Mouse (Mus musculus) liver, postnatal 0 days (tissue): ENCODE measurements around the gene Npas1. TPM values are rescaled to one million over a fixed set of nuclear protein-coding genes. Genes with fewer than 3 reads are reported as not detected.
A peak's percentile ranks its signal among the peaks of the same experiment; 100 is the strongest.

ENCODE experiments used
- ATAC-seq: fragments of 200-750 bp; cut with Nextera tagmentation; 2 replicates; pipeline ENCODE4 v1.8.0; 2017; ENCODE audit warnings: mild to moderate bottlenecking, moderate library complexity
- DNase-seq: peaks from one replicate; pipeline ENCODE4 v3.0.0-alpha.2; 2016
- H3K27ac ChIP-seq: fragments of 300-500 bp; sonication (generic); 2 replicates; pipeline ENCODE4 v1.5.1; 2014; ENCODE audit warnings: antibody characterized with exemption, moderate library complexity, mild to moderate bottlenecking, low read depth
- H3K27me3 ChIP-seq: fragments of 300-500 bp; sonication (generic); 2 replicates; pipeline ENCODE4 v1.6.1; 2014; ENCODE audit warnings: low read length, control low read depth, mixed read lengths; ENCODE audit not compliant: insufficient read depth
- H3K36me3 ChIP-seq: fragments of 300-500 bp; sonication (generic); replicated peaks from 2 replicates; pipeline ENCODE4 v1.6.1; 2014; ENCODE audit warnings: mild to moderate bottlenecking, control low read depth, low read length, moderate library complexity, mixed read lengths; ENCODE audit not compliant: insufficient read depth
- H3K4me1 ChIP-seq: fragments of 300-500 bp; sonication (generic); 2 replicates; pipeline ENCODE4 v1.6.1; 2014; ENCODE audit warnings: antibody characterized with exemption, mild to moderate bottlenecking, control low read depth; ENCODE audit not compliant: insufficient read depth
- H3K4me2 ChIP-seq: fragments of 300-500 bp; sonication (generic); 2 replicates; pipeline ENCODE4 v1.6.1; 2014; ENCODE audit warnings: low read depth, mild to moderate bottlenecking, low read length, moderate library complexity, mixed read lengths
- H3K4me3 ChIP-seq: fragments of 300-500 bp; sonication (generic); 2 replicates; pipeline ENCODE4 v1.5.1; 2014; ENCODE audit warnings: low read depth, low read length
- H3K9ac ChIP-seq: fragments of 300-500 bp; sonication (generic); replicated peaks from 2 replicates; pipeline ENCODE4 v1.6.1; 2014; ENCODE audit warnings: mild to moderate bottlenecking, moderate library complexity
- H3K9me3 ChIP-seq: fragments of 300-500 bp; sonication (generic); 2 replicates; pipeline ENCODE4 v1.6.1; 2016; ENCODE audit warnings: mild to moderate bottlenecking, control low read depth, low read length, mixed read lengths
- CTCF ChIP-seq: sonication (generic); IDR thresholded peaks from 2 replicates; pipeline ENCODE4 v1.5.1; 2016; ENCODE audit warnings: antibody characterized with exemption, low read depth
- EP300 ChIP-seq: IDR thresholded peaks from 2 replicates; pipeline ENCODE4 v1.6.1; 2016; ENCODE audit warnings: antibody characterized with exemption, low read depth, mild to moderate bottlenecking
- WGBS: fragments of 180-500 bp; shearing (Covaris S2); extraction: QIAGEN DNeasy Blood & Tissue Kit; methylation state at CpG from one replicate; pipeline ENCODE4 v1.1.7; 2014; ENCODE audit not compliant: insufficient replicate concordance; 5-methylcytosine and 5-hydroxymethylcytosine counted together
- polyA plus RNA-seq: library from polyadenylated mRNA; unstranded; fragments of >200 nt; fragmentation: Nextera tagmentation; extraction: Ambion mirVana; gene quantifications from 2 replicates; pipeline ENCODE4 v1.2.1, GENCODE M21; 2015

Npas1 gene
- polyA plus RNA-seq, 1 experiment from 2014 or later: 0.11 TPM

DNA sequence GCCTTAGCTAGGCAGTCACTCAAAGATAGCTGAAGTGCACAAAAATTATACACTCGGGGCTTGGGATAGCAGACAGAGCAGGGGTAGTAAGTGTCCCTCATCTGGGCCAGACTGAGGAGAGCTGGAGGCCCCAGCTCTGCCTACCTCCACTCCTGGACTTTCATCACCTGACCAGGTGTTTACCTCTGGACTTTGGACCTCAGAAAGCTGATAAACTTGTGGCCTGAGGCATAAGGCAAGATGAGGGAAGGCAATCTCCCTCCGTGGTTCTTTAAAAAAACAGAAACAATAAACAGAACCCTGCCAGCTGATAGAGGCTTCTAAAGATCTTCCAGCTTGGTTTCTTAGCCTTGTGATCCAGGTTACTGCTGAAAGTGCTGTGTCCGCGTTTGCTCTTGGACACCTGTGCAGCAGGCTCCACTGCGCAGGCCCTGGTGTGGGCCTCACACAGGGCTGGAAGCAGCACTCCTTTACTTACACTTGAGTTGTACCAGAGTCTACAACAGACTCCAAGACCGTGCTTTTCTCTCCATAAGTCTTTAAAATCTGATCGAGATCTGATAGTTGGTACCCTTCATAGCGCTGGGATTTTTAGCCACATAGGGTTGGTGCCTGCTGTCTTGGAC is 56.9 kb downstream of the Npas1 start:
- H3K27ac ChIP-seq: no peak overlapping the region; the same call in 1 of the 2 replicates
- ATAC-seq (peak; percentile 58; the same call in 1 of the 2 replicates), DNase-seq (no peak)
- 83% methylated on average over 8 of the region's 8 CpGs for WGBS
- TF ChIP-seq EP300: no peak
- TF ChIP-seq CTCF: no peak
- no peaks in the 10 kb centered on the region for H3K9me3 ChIP-seq
- H3K4me1 ChIP-seq: peaks cover 29% of the 10 kb centered on the region
- no peak overlapping the region for H3K4me2 ChIP-seq
- H3K27me3 ChIP-seq: no peaks in the 10 kb centered on the region
- H3K36me3 ChIP-seq: peaks cover 90% of the 10 kb centered on the region
- H3K9ac ChIP-seq: no peak overlapping the region
- H3K4me3 ChIP-seq: no peak overlapping the region

DNA sequence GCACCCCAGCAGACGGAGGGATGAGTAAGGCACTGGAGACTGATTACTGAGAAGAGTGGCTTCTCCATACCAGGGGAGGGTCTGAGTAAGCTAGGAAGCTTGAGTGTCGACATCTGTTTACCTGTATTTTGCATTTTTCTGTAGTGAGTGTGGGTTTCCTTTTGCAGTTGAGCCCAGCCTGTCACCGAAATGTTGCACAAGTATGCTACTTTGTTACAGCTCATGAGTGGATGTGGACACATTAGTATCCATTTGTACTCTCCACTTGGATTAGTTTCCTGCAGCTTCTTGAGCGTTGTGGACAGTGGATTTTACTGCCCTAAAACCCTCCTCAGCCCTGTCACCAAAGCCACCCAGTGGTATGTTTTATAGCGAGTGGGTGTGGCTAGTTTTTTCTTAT is 58.8 kb downstream of the Npas1 start:
- TF ChIP-seq EP300 (no peak), CTCF (no peak)
- Histone ChIP-seq H3K27me3 (no peaks in the 10 kb centered on the region), H3K4me1 (peaks cover 32% of the 10 kb centered on the region), H3K9me3 (no peaks in the 10 kb centered on the region), H3K4me2 (no peak overlapping the region), H3K36me3 (peaks cover 74% of the 10 kb centered on the region), H3K9ac (no peak overlapping the region), H3K27ac (0 out of 2 replicates have a peak overlapping the region, but pooled peaks have one; percentile 19), H3K4me3 (no peak overlapping the region)
- ATAC-seq (0 out of 2 replicates have a peak, but pooled peaks have one; percentile 5), DNase-seq (no peak)
- 81% methylated on average over 5 of the region's 5 CpGs for whole genome bisulfite sequencing

DNA sequence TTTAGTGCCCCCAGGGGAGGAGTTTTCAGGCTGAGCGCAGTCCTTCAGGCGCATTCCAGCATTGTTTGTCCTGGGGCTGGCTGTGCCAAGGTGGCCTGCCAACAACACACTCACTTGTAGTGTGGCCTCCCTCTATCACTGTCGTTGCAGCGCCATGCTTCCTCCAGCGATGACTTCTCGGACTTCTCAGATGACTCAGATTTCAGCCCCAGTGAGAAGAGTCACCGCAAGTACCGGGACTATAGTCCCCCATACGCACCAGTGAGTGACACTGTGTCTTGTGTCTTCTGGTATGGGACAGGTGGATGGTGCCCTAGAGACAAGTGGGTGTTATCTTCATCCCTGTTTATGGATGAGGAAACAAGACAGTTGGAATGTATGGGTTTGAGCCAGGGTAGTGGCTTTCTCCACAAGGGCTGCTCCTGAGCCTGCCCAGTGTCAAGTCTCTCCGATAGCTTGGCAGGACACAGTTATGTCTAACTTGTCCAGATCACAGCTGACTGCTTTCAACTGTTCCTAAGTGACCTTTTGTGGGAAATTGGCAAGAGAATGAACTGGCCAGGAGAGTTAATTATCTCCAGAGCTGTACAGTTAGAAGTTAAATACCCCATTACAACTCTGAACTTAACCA is 60.3 kb downstream of the Npas1 start:
- H3K4me3 ChIP-seq: no peak overlapping the region
- H3K4me1 ChIP-seq: peaks cover 42% of the 10 kb centered on the region
- H3K9me3 ChIP-seq: no peaks in the 10 kb centered on the region
- TF ChIP-seq CTCF: no peak
- DNase-seq (no peak), ATAC-seq (no peak)
- H3K27ac ChIP-seq: peak overlapping the region; percentile 55; the same call in 1 of the 2 replicates
- H3K27me3 ChIP-seq: no peaks in the 10 kb centered on the region
- H3K9ac ChIP-seq: no peak overlapping the region
- peaks cover 65% of the 10 kb centered on the region for H3K36me3 ChIP-seq
- H3K4me2 ChIP-seq: no peak overlapping the region
- 87% methylated on average over 10 of the region's 10 CpGs for WGBS

DNA sequence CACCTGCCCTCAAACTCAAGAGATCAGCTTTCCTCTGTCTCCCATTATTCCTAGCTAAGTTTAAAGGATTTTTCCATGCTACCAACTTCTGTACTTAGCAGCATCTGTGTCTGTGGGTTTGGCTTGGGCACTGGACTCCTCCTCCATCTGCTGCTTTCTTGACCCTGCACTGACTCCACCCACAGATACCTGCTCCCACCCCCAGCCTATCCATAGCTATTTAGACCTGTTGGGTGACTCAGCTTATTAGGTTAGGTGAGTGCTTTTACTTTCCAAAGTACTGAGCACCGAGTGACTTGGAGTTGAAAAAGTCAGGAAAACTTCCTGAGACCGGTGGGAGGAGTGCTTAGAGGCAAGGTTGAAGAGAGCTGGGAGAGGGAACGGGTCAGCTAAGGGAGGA is 62.1 kb downstream of the Npas1 start:
- no peak overlapping the region; the same call in 1 of the 2 replicates for H3K9ac ChIP-seq
- ATAC-seq (no peak), DNase-seq (no peak)
- H3K27me3 ChIP-seq: no peaks in the 10 kb centered on the region
- no peak for TF ChIP-seq EP300
- no peak for TF ChIP-seq CTCF
- H3K4me3 ChIP-seq: no peak overlapping the region
- H3K27ac ChIP-seq: no peak overlapping the region; the same call in 1 of the 2 replicates
- H3K4me1 ChIP-seq: peaks cover 41% of the 10 kb centered on the region
- peaks cover 55% of the 10 kb centered on the region for H3K36me3 ChIP-seq
- WGBS: 71% methylated on average over 3 of the region's 3 CpGs
- no peaks in the 10 kb centered on the region for H3K9me3 ChIP-seq
- H3K4me2 ChIP-seq: no peak overlapping the region

DNA sequence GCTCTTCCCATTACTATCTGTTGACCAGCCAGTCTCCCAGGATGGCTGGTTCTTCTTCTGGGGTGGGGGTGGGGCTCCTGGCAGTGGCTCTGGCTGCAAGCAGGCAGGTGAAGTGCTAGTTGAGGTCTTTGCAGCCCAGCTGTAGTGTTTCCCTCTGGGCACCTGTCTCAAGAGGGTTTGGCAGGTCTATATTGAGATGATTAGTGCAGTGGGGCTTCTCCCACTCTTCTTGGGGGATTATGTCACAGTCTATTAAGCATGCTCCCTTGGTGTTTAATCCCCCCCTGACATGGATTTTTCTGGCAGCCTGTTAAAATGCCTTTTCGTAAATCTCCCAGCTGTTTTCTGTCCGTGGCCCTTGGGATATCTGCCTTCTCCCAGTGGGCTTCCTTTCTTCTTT is 64.6 kb downstream of the Npas1 start:
- no peaks in the 10 kb centered on the region for H3K9me3 ChIP-seq
- 94% methylated on average over 2 of the region's 2 CpGs for WGBS
- H3K36me3 ChIP-seq: peaks cover 31% of the 10 kb centered on the region
- DNase-seq (no peak), ATAC-seq (no peak)
- no peaks in the 10 kb centered on the region for H3K27me3 ChIP-seq
- no peak overlapping the region for H3K4me2 ChIP-seq
- TF ChIP-seq EP300: no peak
- TF ChIP-seq CTCF: no peak
- 0 out of 2 replicates have a peak overlapping the region, but pooled peaks have one; percentile 6 for H3K9ac ChIP-seq
- no peak overlapping the region for H3K4me3 ChIP-seq
- H3K27ac ChIP-seq: peak overlapping the region; percentile 25; the same call in 1 of the 2 replicates
- H3K4me1 ChIP-seq: peaks cover 40% of the 10 kb centered on the region

DNA sequence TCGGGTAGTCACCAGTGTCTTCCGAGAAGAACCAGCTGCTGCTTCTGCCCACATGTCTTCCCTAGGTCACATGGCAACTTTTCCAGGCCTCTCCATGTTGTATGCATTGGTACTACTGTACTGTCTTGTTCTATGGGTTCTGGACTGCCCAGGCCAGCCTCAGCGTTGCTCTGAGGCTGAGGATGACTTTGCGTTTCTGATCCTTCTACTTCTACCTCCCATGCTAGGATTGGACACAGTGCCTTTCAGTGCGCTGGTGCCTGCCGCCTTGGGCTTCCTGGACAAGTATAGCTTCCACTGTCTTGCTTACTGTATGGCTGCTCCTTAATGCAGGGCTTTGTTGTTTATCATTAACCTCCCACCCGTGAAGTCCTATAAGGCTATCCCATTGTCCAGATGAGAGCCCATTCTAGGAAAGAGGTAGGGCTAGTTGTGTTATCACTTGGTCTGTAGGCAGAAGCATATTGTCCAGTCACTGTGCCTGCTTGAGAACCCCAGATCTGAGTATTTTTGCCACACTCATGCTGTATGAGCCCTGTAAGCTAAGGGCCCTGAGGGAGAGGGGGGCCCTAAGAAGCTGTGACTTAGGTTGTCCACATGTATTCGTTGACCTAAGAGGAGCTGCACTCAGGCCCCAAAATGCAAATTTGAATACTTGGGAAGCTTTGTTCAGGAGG is 65.2 kb downstream of the Npas1 start:
- Histone ChIP-seq H3K9ac (no peak overlapping the region), H3K4me2 (no peak overlapping the region), H3K4me3 (no peak overlapping the region), H3K4me1 (peaks cover 41% of the 10 kb centered on the region), H3K9me3 (no peaks in the 10 kb centered on the region), H3K27ac (peak overlapping the region; percentile 59), H3K36me3 (peaks cover 25% of the 10 kb centered on the region), H3K27me3 (no peaks in the 10 kb centered on the region)
- WGBS: 71% methylated on average over 8 of the region's 8 CpGs
- TF ChIP-seq CTCF: no peak
- no peak for TF ChIP-seq EP300
- DNase-seq (no peak), ATAC-seq (peak; percentile 77)
